Mouse (Mus musculus) inflammation-experienced regulatory T-cells (primary cell): ENCODE results near the gene Sdr16c6. TPM values are rescaled to one million over a fixed set of nuclear protein-coding genes. Genes with fewer than 3 reads are reported as not detected.

Source experiments
- polyA plus RNA-seq, 2 experiments: library from polyadenylated mRNA; unstranded; fragments of 100-300 nt; shearing (Covaris generic); gene quantifications; one replicate each; pipeline ENCODE4 v1.2.1; 2017

The Sdr16c6 gene
- not detected for polyA plus RNA-seq

DNA sequence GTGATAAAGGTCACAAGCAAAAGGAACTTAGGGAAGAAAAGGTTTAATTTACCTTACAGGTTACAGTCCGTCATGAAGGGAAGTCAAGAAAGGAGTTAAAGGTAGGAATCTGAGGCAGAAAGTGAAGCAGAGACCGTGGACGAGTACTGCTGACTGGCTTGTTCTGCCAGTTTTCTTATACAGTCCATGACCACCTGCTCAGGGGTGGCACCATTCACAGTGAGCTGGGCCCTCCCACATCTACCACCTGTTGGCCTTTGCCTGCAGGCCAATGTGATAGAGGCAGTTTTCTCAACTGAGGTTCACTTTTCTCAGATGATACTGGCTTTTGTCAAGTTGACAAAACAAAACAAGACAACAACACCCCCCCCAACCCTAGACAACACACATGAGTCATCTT is at the start of gene Sdr16c6:
Gene Sdr16c6, minus strand, starts transcription at position 151 of the 400 bp plus-strand sequence.

Other genes with a start within 250 kb of the Sdr16c6 start
- gene Gm11808, start 103.9 kb downstream of the Sdr16c6 start, polyA plus RNA-seq, result 100 to 1,000 TPM; 838 to 931 TPM